Mouse (Mus musculus) frontal cortex, postnatal 36 days (tissue): ENCODE data around the gene Psme3.
A peak's percentile ranks its signal among the peaks of the same experiment; 100 is the strongest.

ENCODE experiments used
- DNase-seq, 2 experiments: peaks; one replicate each; pipeline ENCODE4 v3.0.0; 2022; ENCODE audit warnings: low spot score in 2 of 2

Psme3 gene

DNA sequence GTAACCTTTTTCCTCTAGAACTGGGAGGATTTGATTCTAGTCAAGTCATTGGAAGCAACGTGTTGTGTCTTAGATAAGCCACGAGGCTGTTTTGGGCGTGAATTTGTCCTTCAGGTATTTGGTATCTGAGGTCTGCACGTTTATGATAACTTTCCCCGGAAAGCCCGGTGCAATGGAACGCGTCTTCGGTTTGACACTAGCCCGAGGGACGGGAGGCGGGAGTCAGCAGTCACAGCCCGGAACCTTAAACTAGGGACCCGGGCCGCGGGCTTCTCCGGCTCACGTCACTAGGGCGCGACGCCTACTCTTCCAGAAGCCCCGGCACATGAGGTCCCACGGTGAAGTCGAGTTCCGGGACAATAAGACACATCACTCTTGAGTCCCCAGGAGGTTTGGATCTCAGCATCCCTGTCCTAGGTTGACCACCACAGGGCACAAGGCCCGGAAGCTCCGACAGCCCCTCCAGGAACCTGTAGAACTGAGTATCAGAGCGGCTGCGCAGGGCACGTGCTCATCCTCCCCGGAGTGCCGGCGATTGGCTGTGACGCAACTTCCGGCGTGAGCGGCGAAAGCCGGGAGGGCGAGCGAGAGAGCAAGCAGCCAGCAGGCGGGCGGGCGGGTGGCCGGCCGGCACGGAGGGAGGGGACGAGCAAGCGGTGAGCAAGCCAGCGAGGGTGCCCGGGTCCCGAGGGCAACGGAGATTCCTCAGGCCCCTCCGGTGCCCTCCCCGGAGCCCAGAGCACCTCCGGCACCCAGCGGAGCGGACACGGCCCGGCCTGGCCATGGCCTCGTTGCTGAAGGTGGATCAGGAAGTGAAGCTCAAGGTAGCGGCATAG is at the start of gene Psme3:
Psme3 (plus strand) TSS at position 549 of the 836 bp plus-strand sequence.
- peak; percentile 96 for DNase-seq

DNA sequence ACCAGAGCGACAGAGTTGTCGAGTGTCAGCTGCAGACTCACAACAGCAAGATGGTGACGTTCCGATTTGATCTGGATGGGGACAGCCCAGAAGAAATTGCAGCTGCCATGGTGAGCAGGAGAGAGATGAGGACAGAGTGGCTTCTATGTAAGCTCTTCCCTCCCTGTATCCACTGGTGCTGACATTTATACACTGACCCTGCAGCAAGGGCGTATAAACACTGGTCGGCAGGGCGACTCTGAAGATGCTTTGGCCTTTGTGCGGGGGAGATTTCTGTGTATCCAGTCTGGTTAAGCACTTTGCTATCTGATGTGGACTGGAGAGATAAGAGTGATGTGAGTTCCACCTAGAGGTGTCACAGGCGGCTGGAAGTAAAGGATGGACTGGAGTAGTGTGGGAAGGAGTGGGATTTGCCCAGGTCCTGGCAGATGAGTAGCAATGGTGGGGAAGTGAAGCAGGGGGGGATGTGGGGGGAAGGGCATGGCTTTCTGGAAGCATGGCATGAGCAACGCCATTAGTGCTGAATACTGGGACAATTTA is 46.4 kb upstream of the Psme3 start:
- no peak for DNase-seq

DNA sequence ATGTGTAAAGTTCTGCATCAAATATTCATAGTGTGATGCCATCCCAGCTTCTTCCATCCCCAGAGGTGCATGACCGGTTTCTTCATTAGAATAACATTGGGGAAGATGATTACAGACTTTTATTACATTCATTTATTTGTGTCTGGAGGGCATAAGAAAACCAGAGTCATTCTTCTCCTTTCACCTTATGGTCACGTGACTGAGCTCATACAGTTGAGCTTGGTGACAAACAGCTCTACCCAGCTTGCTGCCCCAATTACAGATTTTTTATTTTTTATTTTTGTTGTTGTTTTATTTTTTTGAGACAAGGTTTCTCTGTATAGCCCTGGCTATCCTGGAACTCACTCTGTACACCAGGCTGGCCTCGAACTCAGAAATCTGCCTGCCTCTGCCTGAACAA is 43.6 kb upstream of the Psme3 start:
- no peak for DNase-seq

DNA sequence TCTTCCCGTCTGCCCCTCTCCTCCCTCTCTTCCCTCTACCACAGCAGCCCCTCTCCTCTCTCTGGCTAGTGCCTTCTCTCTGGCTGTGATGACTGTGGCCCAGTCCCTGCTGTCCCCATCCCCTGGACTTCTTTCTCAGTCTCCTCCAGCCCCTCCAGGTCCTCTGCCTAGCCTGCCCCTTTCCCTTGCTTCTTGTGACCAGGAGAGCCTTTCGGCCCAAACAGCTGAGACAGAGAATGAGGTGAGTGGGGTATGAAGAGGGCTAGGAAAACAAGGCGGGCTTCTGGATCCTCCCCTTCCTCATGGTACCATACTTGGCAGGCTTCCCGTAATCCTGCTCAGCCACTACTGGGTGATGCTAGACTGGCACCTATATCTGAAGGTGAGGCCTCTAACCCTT is 40.7 kb upstream of the Psme3 start:
- no peak for DNase-seq

DNA sequence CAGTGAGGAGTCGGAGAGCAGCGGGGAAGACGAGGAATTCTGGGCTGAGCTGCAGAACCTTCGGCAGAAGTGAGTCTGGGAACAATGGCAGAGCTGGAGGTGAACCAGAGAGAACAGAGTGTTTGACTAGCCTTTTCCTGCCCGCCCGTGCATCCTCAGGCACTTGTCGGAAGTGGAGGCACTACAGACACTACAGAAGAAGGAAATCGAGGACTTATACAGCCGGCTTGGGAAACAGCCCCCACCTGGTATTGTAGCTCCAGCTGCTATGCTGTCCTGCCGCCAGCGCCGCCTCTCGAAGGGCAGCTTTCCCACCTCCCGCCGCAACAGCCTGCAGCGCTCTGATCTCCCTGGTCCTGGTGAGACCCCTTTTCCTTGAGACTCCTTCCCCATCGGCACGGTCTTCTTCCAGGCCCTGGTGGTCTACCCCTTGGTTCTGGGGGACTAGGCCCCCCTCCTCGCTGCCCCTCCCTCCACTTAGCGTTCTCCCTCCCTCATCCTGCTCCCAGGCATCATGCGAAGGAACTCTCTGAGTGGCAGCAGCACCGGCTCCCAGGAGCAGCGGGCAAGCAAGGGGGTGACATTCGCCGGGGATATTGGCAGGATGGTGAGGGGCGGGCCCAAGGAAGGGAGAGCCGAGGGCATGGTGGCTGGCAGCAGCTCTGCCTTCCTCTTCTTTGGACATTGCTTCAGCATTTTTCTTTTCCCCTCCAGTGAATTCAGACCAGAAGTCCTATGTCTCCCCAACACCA is 39.5 kb upstream of the Psme3 start:
- no peak for DNase-seq

DNA sequence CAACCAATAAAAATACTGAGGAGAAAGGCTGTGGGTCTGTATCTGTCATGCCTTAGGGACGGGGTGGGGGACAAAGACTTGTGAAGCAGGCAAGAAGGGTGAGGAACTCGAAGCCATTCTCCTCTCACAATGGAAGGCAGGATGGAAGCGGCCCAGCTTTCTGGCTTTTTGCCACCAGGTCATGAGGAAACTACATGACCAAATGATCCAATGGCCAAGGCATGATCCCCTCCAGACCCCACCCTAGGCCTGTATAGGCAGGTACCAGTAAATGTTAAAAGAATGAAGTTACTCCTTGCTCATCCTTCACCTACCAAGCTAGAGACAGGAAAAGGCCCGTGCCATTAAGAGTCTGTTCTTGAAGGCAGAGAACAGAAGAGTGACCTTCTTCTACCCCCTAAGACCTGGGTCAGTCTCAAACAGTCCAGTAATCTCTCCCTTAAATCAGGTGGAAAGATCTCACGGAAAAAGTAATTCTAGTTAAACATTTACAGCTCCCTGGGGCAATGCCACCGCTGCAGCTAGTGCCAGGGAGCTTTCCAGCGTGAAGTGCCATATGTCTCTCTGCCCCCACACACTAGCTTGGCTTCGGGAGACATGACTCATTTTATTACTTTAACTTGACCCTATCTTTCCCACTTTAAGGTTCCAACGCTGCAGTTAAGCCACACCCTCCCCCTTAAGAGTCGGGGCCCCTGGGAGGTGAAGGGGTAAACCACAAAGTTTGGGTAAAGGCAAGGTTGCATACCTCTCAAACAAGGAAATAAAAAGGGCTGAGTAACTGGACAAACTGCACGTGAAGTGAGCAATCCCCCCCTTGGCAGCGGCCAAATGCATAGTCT is 38.4 kb upstream of the Psme3 start:
- peak; percentile 30 to 48 for DNase-seq

DNA sequence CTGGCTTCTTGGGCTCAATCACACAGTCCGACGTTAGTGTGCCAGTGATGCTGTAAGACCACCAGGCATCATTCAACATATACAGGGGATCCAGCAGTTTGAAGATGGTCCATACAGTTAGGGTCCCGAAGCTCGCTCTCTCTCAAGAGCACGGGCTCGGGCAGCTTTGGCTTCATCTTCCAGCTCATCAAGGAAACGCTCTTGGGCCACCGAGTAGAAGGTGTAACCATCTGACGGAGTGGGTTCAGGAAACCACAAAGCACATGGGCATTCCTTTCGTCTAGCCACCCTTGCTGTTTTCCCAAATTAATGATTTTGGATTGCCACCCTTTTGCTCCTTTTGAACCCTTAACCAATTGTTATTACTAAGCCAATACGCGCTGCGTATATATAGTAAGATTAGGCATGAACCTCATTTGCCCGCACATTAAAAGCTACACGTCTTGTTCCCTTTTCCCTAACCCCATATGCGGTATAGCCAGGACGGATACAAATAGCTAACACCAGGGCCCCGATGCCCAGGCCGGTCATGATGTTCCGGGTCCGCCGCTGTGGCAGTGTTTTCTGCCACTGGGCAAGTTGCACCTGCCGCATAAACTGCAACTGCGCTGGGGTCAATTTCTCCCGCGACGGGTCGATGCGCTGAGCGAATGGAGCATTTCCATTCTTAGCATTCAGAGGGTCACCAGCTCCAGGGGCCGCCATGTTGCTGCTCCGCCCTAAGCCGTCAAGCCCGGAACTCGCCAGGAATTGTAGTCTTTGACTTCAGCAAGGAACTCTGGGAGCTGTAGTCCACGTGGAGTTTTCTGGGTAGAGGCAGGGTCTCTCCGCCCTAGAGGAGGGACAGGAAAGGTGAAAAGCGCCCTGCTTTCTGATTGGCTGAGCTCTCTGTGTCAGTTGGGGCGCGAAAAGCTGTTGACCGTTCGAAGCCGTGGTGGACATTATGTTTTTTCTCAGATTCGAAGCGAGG is 37.5 kb upstream of the Psme3 start, which contains the start of the genes Cntd1 and Coa3:
Cntd1 (plus strand) TSS at position 790 of the 970 bp plus-strand sequence.
Coa3 (minus strand) TSS at position 892 of the 970 bp plus-strand sequence.
- peak; percentile 84 to 91 for DNase-seq

DNA sequence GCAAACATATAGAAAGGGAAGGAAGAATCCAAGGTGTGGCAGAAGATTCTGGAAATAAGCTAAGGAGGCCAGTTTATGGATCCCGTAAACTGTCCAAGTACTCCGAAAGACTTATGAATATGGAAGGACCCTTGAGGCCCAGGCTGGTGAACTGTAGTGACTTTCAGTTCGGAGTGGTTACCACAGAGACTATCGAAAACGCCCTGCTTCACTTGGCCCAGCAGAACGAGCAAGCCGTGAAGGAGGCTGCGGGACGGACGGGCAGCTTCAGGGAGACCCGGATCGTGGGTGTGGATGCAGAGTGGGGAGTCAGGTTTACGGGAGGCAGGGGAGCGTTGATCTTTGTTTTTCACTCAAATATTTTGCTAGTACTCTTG is 36.8 kb upstream of the Psme3 start:
- DNase-seq = no peak

DNA sequence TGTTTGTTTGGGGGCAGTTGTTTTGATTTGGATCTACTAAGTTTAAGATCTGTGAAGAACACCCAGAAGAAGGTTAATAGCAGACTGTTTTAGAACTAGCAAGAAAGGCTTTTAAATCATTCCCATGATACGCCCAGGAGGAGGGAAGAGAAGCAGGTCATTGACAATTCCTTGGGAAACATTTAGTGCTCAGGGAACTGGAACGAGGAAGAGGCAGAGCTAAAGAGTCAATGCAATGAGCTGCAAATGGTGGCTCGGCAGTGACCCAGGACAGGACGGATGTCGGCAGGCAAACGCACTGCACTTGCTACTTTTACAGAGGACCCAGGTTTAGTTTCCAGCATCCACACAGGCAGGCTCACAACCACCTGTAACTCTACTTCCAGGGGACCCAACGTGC is 35.2 kb upstream of the Psme3 start:
- DNase-seq = no peak

DNA sequence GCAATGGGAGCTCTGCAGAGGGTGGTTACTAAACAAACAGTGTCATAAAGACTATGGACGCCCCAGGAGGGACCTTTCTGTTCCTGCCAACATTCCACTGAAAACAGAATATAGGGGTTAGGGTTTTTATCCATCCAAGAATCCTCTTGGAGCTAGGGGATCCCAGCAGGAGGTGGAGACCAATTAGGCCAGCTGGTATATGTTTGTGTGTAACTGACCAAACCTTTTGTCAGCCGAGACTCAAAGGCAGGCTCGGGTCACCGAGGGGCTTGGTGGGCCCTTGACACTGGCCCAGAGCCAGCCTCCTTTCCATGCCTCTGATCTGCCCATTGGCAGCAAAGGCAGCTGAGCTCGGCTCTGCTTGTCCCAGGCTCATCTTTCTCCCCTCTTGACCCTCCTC is 33.1 kb upstream of the Psme3 start:
- no peak for DNase-seq

DNA sequence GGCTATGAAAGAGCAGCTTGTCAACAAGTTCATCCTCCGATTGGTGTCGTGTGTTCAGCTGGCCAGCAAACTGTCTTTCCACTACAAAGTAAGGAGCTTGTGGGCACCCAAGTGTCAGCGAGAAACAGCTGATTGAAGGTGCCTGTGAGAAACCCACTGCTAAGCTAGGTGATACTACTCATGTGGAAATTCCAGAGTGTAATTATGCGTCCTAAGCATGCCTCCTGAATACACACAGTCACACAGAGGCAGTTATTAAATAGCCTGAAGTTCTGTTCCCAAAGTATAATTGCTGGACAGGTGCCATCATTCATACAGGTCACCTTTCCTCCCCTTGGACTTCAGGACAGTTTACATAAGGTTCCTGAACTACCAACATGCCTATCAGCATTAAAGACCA is 32.2 kb upstream of the Psme3 start:
- DNase-seq = no peak

DNA sequence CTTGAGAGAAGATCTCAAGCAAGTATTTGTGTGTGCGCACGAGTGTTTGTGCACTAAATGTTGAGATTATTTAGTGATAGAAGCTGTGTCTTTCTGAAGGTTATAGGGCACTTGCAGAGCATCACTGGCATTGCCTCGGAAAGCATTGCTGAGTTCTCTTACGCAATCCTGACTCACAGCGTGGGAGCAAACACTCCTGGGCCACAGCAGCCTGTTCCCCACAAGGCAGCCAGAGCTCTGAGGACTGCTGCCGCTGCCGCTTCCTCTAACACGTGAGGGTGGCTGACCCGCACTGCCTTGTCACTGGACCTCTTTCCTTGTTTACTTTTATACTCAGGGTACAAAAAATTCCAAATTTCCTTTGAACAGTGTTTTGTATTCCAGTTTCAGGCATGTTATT is 28.7 kb upstream of the Psme3 start:
- DNase-seq = peak in 1 of 2 experiments; percentile 14

DNA sequence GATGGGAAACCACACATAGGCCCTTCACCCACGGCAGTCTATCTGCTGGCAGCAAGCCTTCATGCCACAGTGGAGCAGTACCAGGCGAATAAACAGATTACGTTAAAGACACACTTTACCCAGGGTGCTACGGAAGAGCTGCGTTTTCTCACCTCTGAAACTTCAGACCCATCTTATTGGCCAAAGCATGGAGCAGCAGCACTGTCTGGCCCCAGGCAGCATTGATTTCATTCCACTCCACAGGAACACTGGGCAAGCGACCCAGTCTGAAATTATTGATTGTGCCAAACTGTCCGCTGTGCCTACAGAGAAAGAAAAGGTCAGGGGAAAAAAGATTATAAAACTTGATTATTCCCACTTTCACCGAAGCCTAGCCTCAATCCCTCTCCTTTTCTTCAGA is 24.8 kb upstream of the Psme3 start:
- no peak for DNase-seq

DNA sequence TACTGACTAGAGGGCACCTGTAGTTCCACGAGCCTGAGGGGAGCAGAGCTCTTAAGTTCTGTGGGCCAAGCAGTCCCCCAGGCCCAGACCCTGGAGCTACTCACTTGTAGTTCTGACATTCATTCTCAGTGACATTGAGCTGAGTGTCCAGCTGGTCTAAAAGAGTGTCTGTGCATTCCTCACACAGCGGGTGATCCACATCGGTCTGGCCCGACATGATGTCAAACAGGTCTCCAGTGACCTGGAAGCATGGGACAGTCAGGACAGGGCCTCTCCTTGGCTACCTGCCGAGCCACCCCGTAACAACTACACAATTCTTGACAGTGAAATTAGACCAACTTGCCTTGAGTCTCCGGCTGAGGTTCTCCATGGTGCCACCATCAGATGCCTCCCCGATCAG is 20.8 kb upstream of the Psme3 start:
- DNase-seq = no peak

DNA sequence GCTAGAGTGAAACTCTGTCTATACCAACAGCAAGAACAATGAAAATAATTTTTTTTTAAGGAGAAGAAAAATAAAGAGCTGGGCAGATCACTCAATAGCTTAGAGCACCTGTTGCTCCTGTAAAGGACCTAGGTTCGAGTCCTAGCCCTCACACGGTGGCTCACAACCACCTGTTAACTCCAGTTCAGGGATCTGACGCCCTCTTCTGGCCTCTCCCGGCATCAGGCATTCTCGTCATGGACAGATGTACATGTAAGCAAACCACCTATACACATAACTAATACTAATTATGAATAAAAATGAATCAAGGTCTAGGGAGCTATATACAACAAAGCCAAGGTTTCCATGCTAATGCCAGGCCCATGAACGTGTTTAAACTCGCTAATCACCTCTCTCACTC is 15.1 kb upstream of the Psme3 start:
- DNase-seq = no peak

DNA sequence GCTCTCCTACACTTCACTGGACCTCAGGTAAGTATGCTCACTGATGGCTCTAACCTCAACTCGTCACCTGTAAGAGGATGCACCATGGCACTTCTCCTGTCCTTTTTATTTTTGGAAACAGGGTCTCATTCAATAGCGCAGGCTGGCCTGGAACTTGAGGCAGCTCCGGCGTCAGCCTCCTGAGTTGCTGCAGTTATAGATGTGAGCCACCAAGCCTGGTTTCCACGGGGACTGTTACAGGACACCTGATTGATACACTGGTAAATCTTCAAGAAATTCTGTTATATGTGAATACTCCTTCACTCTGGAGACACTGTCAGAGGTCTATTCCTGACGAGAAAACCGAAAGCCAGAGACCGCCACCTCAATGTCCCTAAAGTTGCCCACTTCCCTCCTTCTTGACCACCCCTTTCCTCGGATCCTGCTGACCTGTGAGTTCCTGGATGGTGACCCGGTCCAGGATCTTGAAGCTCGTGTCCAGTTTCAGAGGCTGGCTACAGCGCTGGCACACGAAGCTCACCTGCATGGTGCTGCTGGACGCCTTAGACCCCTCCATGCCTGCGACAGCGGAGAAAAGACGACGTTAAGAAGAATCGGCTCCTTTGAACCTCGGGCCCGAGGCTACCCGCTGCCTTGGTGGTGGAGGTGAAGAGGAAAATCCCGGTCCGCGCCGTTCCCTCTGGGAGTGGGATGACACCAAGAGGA is 14.6 kb upstream of the Psme3 start:
- no peak for DNase-seq

DNA sequence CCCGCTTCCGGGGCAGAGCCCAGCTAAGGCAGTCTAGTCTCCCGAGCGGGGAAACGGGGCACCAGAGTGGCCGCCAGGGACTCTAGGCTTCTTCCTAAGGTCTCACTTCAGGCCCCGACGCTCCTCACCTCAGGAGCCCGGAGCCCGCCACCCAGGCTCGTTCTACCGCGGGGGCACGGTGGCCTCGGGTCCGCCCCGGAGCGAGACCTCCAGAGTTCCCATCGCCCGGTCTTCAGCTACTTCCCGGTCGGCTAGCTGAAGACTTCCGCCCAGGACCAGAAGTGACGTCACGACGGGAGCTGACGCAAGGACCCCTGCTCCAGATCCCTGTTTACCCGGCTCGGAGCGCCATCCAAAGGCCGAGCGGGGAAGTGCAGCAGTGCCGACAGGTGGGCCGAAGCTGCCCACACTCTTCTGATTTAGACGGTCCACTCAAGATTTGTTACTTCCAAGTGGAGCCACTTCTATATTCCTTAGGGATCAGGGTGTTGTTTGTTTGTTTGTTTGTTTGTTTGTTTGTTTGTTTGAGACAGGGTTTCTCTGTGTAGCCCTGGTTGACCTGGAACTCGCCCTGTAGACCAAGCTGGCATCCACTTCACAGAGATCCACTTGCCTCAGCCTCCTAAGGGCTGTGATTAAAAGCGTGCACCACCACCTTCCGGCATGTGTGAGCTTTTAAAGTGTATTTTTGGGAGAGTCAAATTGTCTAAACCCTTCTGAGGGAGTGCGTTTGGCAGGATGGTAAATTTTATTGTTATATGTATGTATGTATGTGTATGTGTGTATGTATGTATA is 13.8 kb upstream of the Psme3 start, which contains the start of gene Becn1:
Becn1 (minus strand) TSS at position 283 of the 795 bp plus-strand sequence.
- DNase-seq = peak; percentile 95 to 97

DNA sequence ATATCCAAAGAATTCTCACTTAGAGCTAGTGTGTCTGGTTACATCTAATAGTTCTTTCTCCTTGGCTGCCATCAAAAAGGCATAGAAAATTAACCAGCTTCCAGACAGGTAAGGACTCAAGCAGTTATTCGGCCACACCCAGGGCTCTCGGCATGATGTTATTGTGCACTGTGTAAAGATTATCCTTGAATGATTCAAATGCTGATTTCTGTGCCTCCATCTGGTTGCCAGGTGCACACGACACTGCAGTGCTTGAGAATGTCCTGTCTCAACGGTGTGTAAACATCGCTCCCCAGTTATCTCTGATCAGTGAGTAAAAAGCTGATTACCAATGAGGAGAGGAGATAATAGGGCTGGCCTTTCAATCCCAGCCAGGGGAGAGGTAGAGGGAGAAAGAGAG is 8.3 kb upstream of the Psme3 start:
- no peak for DNase-seq

DNA sequence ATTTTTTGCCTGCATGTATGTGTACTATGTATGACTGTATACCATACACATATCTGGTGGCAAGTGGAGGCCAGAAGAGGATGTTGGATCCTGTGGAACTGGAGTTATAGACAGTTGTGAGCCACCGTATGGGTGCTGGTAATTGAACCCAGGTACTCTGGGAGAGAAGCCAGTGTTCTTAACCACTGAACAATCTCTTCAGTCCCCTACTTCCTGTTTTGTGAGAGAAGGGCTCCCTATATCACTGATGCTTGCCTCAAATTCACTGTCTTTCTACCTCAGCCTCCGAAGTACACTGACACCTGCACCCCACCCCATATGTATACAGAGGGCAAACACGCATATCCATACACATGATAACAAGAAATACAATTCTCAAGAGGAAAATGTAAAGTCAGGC is 4.9 kb upstream of the Psme3 start:
- no peak for DNase-seq
